Mouse (Mus musculus) heart, adult 2 months (tissue): ENCODE data around the gene Zfp488. TPM values are rescaled to one million over a fixed set of nuclear protein-coding genes. Genes with fewer than 3 reads are reported as not detected.
A peak's percentile ranks its signal among the peaks of the same experiment; 100 is the strongest.

ENCODE experiments used
- DNase-seq, 2 experiments: peaks; one replicate each; pipeline ENCODE4 v3.0.0; 2021
- H3K27ac ChIP-seq: fragments of 200-600 bp; 2 replicates; pipeline ENCODE4 v1.8.1; 2022
- H3K27me3 ChIP-seq: fragments of 200-500 bp; 2 replicates; pipeline ENCODE4 v1.6.1; 2012; ENCODE audit warnings: mild to moderate bottlenecking, low read length, inconsistent platforms, mixed read lengths; ENCODE audit not compliant: control insufficient read depth, insufficient read depth
- H3K36me3 ChIP-seq: fragments of 200-500 bp; 2 replicates; pipeline ENCODE4 v1.6.1; 2012; ENCODE audit warnings: low read length, inconsistent platforms; ENCODE audit not compliant: control insufficient read depth, insufficient read depth
- H3K4me1 ChIP-seq: fragments of 200-500 bp; 2 replicates; pipeline ENCODE4 v1.6.1; 2011; ENCODE audit warnings: low read length; ENCODE audit not compliant: control insufficient read depth, insufficient read depth
- H3K4me3 ChIP-seq: fragments of 200-600 bp; 2 replicates; pipeline ENCODE4 v1.8.1; 2022
- H3K79me2 ChIP-seq: fragments of 200-500 bp; replicated peaks from 2 replicates; pipeline ENCODE4 v1.6.1; 2012; ENCODE audit warnings: mild to moderate bottlenecking, inconsistent platforms, low read length, moderate library complexity, mixed read lengths; ENCODE audit not compliant: control insufficient read depth, insufficient read depth
- H3K9ac ChIP-seq: fragments of 200-500 bp; 2 replicates; pipeline ENCODE4 v1.6.1; 2012; ENCODE audit warnings: low read depth, mild to moderate bottlenecking, control low read depth, inconsistent platforms, low read length, mixed read lengths
- CTCF ChIP-seq: fragments of 200-600 bp; IDR thresholded peaks from 2 replicates; pipeline ENCODE4 v1.8.1; 2022; ENCODE audit warnings: antibody characterized with exemption, mild to moderate bottlenecking, moderate library complexity
- EP300 ChIP-seq: fragments of 200-500 bp; IDR thresholded peaks from 2 replicates; pipeline ENCODE4 v1.6.1; 2011; ENCODE audit warnings: low read depth, low read length, control low read depth; ENCODE audit not compliant: insufficient read depth
- POLR2A ChIP-seq: fragments of 200-500 bp; IDR thresholded peaks from 2 replicates; pipeline ENCODE4 v1.6.1; 2011; ENCODE audit warnings: mild to moderate bottlenecking, low read depth, low read length, control low read depth; ENCODE audit not compliant: insufficient read depth
- WGBS: fragments of 180-500 bp; shearing (Covaris S2); methylation state at CpG from one replicate; pipeline ENCODE4 v1.1.7; 2018; 5-methylcytosine and 5-hydroxymethylcytosine counted together
- intact Hi-C: fragments of 180-260 bp; cut with DNase I; formaldehyde crosslinking; loops from one replicate; pipeline ENCODE4 v1.15.1; 2025
- polyA plus RNA-seq: library from polyadenylated mRNA; depleted of rRNA; stranded (reverse); fragments of >200 nt; gene quantifications from 2 replicates; pipeline ENCODE4 v1.2.3, GENCODE M21; 2012; rRNA removed
- total RNA-seq, 2 experiments: library from RNA; stranded (reverse); gene quantifications; 2 replicates each; pipeline ENCODE4 v1.2.3; 2021

The Zfp488 gene
- total and polyA plus RNA-seq, 3 experiments: not detected

GRCm38 (mm10) chr14:33923168-33924070 is 55.1 kb downstream of the Zfp488 start, which contains the start of gene Gdf10:
TSS of gene Gdf10 (plus strand) at chr14:33923587.
- peak within 1 kb of the TSS; percentile 68 for H3K9ac ChIP-seq
- WGBS: 1% methylated on average over 84 of the region's 85 CpGs
- H3K79me2 ChIP-seq: no peaks in the 10 kb centered on the region
- no peaks in the 10 kb centered on the region; the same call in 1 of the 2 replicates for H3K4me1 ChIP-seq
- TF ChIP-seq EP300: no peak
- no peak for TF ChIP-seq POLR2A
- TF ChIP-seq CTCF: 0 out of 2 replicates have a peak, but pooled peaks have one; percentile 2
- DNase-seq: peak; percentile 28 to 47
- peak within 1 kb of the TSS; percentile 43 for H3K4me3 ChIP-seq
- no peaks in the 10 kb centered on the region for H3K36me3 ChIP-seq
- intact Hi-C loops: no loop called here
- no peak within 1 kb of the TSS for H3K27ac ChIP-seq
- peaks cover 7% of the 10 kb centered on the region for H3K27me3 ChIP-seq

- no peak overlapping the region for H3K4me3 ChIP-seq
- no peaks in the 10 kb centered on the region; the same call in 1 of the 2 replicates for H3K4me1 ChIP-seq
- H3K9ac ChIP-seq: no peak overlapping the region
- H3K79me2 ChIP-seq: no peaks in the 10 kb centered on the region
- 31% methylated on average over 8 of the region's 8 CpGs for WGBS
- intact Hi-C loops: no loop called here
- TF ChIP-seq EP300 (no peak), POLR2A (no peak), CTCF (no peak)
- DNase-seq: no peak
- H3K36me3 ChIP-seq: no peaks in the 10 kb centered on the region
- H3K27me3 ChIP-seq: peaks cover 7% of the 10 kb centered on the region
- H3K27ac ChIP-seq: no peak overlapping the region
Observed at GRCm38 (mm10) chr14:33922771-33923167, 55.8 kb downstream of the Zfp488 start.

- Histone ChIP-seq H3K79me2 (no peaks in the 10 kb centered on the region), H3K36me3 (no peaks in the 10 kb centered on the region), H3K27me3 (peaks cover 7% of the 10 kb centered on the region), H3K4me1 (no peaks in the 10 kb centered on the region; the same call in 1 of the 2 replicates), H3K4me3 (no peak overlapping the region), H3K27ac (no peak overlapping the region), H3K9ac (no peak overlapping the region)
- TF ChIP-seq POLR2A (no peak), EP300 (no peak), CTCF (no peak)
- intact Hi-C loops: no loop called here
- 67% methylated on average over 14 of the region's 14 CpGs for WGBS
- no peak for DNase-seq
Observed at GRCm38 (mm10) chr14:33920727-33921559, 57.6 kb downstream of the Zfp488 start.

Other genes with a start within 250 kb of the Zfp488 start
- gene Gdf10, start 55.2 kb downstream of the Zfp488 start, total RNA-seq: 1 to 10 TPM; 1.0 to 1.1 TPM
- 1.8 and 3.8 TPM in 2 replicates for gene Gdf10, start 55.2 kb downstream of the Zfp488 start, polyA plus RNA-seq
- gene Gdf2, start 37.7 kb downstream of the Zfp488 start, total RNA-seq: under 1 TPM; 0.10 to 0.34 TPM
- 0.16 and 0.20 TPM in 2 replicates for gene Gdf2, start 37.7 kb downstream of the Zfp488 start, polyA plus RNA-seq
- not detected for gene Rbp3, start 24.8 kb downstream of the Zfp488 start, total RNA-seq
- gene Rbp3, start 24.8 kb downstream of the Zfp488 start, polyA plus RNA-seq: not detected in 2 replicates
- not detected for gene Gm30083, start 36.4 kb upstream of the Zfp488 start, total RNA-seq
- gene Gm30083, start 36.4 kb upstream of the Zfp488 start, polyA plus RNA-seq: not detected in 2 replicates
- gene Gm5460, start 38.0 kb upstream of the Zfp488 start, total RNA-seq: not detected
- gene Gm5460, start 38.0 kb upstream of the Zfp488 start, polyA plus RNA-seq: not detected in 2 replicates
- not detected for gene Antxrl, start 73.9 kb upstream of the Zfp488 start, total RNA-seq
- 0.06 TPM in 2 replicates for gene Antxrl, start 73.9 kb upstream of the Zfp488 start, polyA plus RNA-seq
- gene Anxa8, start 107.2 kb upstream of the Zfp488 start, total RNA-seq: 1 to 10 TPM; 2.5 to 3.1 TPM
- gene Anxa8, start 107.2 kb upstream of the Zfp488 start, polyA plus RNA-seq: 2.0 and 4.0 TPM in 2 replicates
- not detected for gene A630023A22Rik, start 124.0 kb upstream of the Zfp488 start, total RNA-seq
- gene A630023A22Rik, start 124.0 kb upstream of the Zfp488 start, polyA plus RNA-seq: not detected in 2 replicates
- gene Npy4r, start 173.7 kb upstream of the Zfp488 start, total RNA-seq: under 1 TPM; 0.08 to 0.18 TPM
- 0.80 and 1.1 TPM in 2 replicates for gene Npy4r, start 173.7 kb upstream of the Zfp488 start, polyA plus RNA-seq
- under 1 TPM; 0.23 to 0.26 TPM for gene Gprin2, start 222.9 kb upstream of the Zfp488 start, total RNA-seq
- gene Gprin2, start 222.9 kb upstream of the Zfp488 start, polyA plus RNA-seq: 0.10 and 0.20 TPM in 2 replicates
- gene Syt15, start 240.8 kb upstream of the Zfp488 start, total RNA-seq: under 1 TPM; 0.43 to 0.78 TPM
- gene Syt15, start 240.8 kb upstream of the Zfp488 start, polyA plus RNA-seq: 1.5 and 1.6 TPM in 2 replicates